Mouse (Mus musculus) liver, postnatal 0 days (tissue): Measurements from ENCODE around the gene Slc24a4.

Experiments
- CTCF ChIP-seq: sonication (generic); IDR thresholded peaks from 2 replicates; pipeline ENCODE4 v1.5.1; 2016; ENCODE audit warnings: antibody characterized with exemption, low read depth
- EP300 ChIP-seq: IDR thresholded peaks from 2 replicates; pipeline ENCODE4 v1.6.1; 2016; ENCODE audit warnings: antibody characterized with exemption, low read depth, mild to moderate bottlenecking

DNA sequence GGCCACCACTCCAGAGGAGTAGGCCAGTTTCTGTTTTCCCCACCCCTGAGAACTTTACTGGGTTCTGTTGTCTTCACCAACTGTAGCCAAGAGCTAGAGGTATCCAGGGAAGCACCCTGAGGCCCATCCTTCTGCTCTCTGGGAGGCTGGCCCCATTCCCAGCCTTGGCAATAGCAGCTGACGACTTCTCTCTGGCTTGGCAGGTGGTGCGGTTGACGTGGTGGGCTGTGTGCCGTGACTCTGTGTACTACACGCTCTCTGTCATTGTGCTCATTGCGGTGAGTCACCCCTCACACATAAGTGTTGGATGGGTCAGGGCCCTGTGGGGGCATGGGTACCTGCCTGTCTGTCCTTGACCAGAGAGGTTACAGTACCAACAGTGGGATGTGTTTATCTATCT is 94.9 kb downstream of the Slc24a4 start:
- no peak for TF ChIP-seq CTCF
- TF ChIP-seq EP300 = no peak
